In genomic region chr12:79522374-79522773, GRCm38 (mm10) we compare ENCODE assay signal across 14 mouse cellular contexts.
DNase-seq lines count a peak whose midpoint lies in the region; ATAC-seq and TF ChIP-seq lines count a peak whose summit lies in the region.
"Had no signal": no experiment of that assay in that cellular context is flagged by ENCODE, and none has a peak within 500 bp of the region (broad histone marks: within the 10 kb centered on the region; RNA-seq: fewer than 3 reads in every experiment).

No protein-coding gene starts in this region.

- no peak for TF ChIP-seq CTCF in cerebellum, adult 2 months (IDR thresholded peaks at IDR 0.05; ENCODE audit: borderline replicate concordance, insufficient read depth, low read depth, low read length)

- no peaks in the 10 kb centered on the region for H3K9me3 ChIP-seq in kidney, embryonic 16.5 days (ENCODE audit: low read length)
- no peaks in the 10 kb centered on the region for H3K9me3 ChIP-seq in embryonic facial prominence, embryonic 14.5 days (ENCODE audit: control insufficient read depth, low read length)
- no peaks in the 10 kb centered on the region for H3K9me3 ChIP-seq in limb, embryonic 10.5 days (replicated peaks)
- H3K9me3 ChIP-seq: midbrain, embryonic 12.5 days had no signal

- H3K36me3 ChIP-seq in kidney, embryonic 16.5 days (ENCODE audit: insufficient read depth, low read length): no peaks in the 10 kb centered on the region
- no peaks in the 10 kb centered on the region for H3K36me3 ChIP-seq in embryonic facial prominence, embryonic 14.5 days (ENCODE audit: control insufficient read depth, insufficient read depth, low read length)
- no peaks in the 10 kb centered on the region for H3K36me3 ChIP-seq in limb, embryonic 10.5 days
- H3K36me3 ChIP-seq: midbrain, embryonic 12.5 days had no signal

- no peaks in the 10 kb centered on the region for H3K27me3 ChIP-seq in kidney, embryonic 16.5 days (ENCODE audit: insufficient read depth, low read length)
- H3K27me3 ChIP-seq in embryonic facial prominence, embryonic 14.5 days (replicated peaks; ENCODE audit: control insufficient read depth, insufficient read depth, low read length): no peaks in the 10 kb centered on the region
- H3K27me3 ChIP-seq in limb, embryonic 10.5 days (ENCODE audit: low read depth, poor library complexity, severe bottlenecking): no peaks in the 10 kb centered on the region
- no peaks in the 10 kb centered on the region for H3K27me3 ChIP-seq in cerebellum, adult 2 months (ENCODE audit: control insufficient read depth, insufficient read depth, low read length)

- no peak for ATAC-seq in kidney, embryonic 16.5 days (ENCODE audit: low FRiP score, low TSS enrichment)
- no peak for ATAC-seq in embryonic facial prominence, embryonic 14.5 days (ENCODE audit: low read depth)
- ATAC-seq: inflammation-experienced regulatory T-cells, adult 6 months had no signal

- no peak for TF ChIP-seq POLR2A in cerebellum, adult 2 months (IDR thresholded peaks at IDR 0.05; ENCODE audit: borderline replicate concordance, insufficient read depth, low read length)

- WGBS in kidney, embryonic 16.5 days: 16% methylated on average over 1 of the region's 1 CpGs
- 24% methylated on average over 1 of the region's 1 CpGs for WGBS in embryonic facial prominence, embryonic 14.5 days
- WGBS in limb, embryonic 10.5 days: 3% methylated on average over 1 of the region's 1 CpGs
- 57% methylated on average over 1 of the region's 1 CpGs for WGBS in cerebellum, adult 2 months

- H3K27ac ChIP-seq in kidney, embryonic 16.5 days (ENCODE audit: low read length): peak overlapping the region; percentile 50; the same call in 1 of the 2 replicates
- peak overlapping the region; percentile 13 for H3K27ac ChIP-seq in embryonic facial prominence, embryonic 14.5 days (replicated peaks; ENCODE audit: low read depth, low read length)
- H3K27ac ChIP-seq in limb, embryonic 10.5 days: peak overlapping the region; percentile 58; the same call in 1 of the 2 replicates
- no peak overlapping the region for H3K27ac ChIP-seq in cerebellum, adult 2 months (ENCODE audit: insufficient read depth, low read length)
- H3K27ac ChIP-seq: midbrain, embryonic 12.5 days had no signal

- H3K4me1 ChIP-seq in kidney, embryonic 16.5 days (ENCODE audit: insufficient read depth, low read length): peaks cover 26% of the 10 kb centered on the region; the same call in 1 of the 2 replicates
- H3K4me1 ChIP-seq in embryonic facial prominence, embryonic 14.5 days (ENCODE audit: control insufficient read depth, insufficient read depth, low read length): peaks cover 8% of the 10 kb centered on the region; the same call in 1 of the 2 replicates
- H3K4me1 ChIP-seq in limb, embryonic 10.5 days: peaks cover 24% of the 10 kb centered on the region
- no peaks in the 10 kb centered on the region for H3K4me1 ChIP-seq in cerebellum, adult 2 months (ENCODE audit: control insufficient read depth, insufficient read depth, low read length)
- H3K4me1 ChIP-seq: midbrain, embryonic 12.5 days had no signal

- H3K9ac ChIP-seq in kidney, embryonic 16.5 days (replicated peaks; ENCODE audit: low read length): no peak overlapping the region; the same call in 1 of the 2 replicates
- no peak overlapping the region for H3K9ac ChIP-seq in embryonic facial prominence, embryonic 14.5 days (ENCODE audit: low read depth, low read length)
- H3K9ac ChIP-seq: midbrain, embryonic 12.5 days had no signal

- DNase-seq in kidney, postnatal 4 days: no peak
- DNase-seq in brain, adult 2 months (ENCODE audit: low read depth, low spot score): peak; percentile 17
- DNase-seq in embryonic facial prominence, embryonic 14.5 days (ENCODE audit: low spot score): peak; percentile 32
- DNase-seq in limb, embryonic 10.5 days (ENCODE audit: low spot score): no peak
- no peak for DNase-seq in cerebellum, adult 2 months
- no peak for DNase-seq in right cerebral cortex, postnatal 25 days
- DNase-seq: cerebellum, adult 18-20 months; heart, postnatal 14 days; lung, postnatal 10 days; right cerebral cortex, postnatal 4 days; thymus, postnatal 14 days had no signal

- H3K4me3 ChIP-seq in kidney, embryonic 16.5 days (ENCODE audit: low read length): no peak overlapping the region
- H3K4me3 ChIP-seq in embryonic facial prominence, embryonic 14.5 days (ENCODE audit: low read depth, low read length): no peak overlapping the region
- no peak overlapping the region for H3K4me3 ChIP-seq in limb, embryonic 10.5 days
- H3K4me3 ChIP-seq in cerebellum, adult 2 months (replicated peaks; ENCODE audit: insufficient read depth, low read depth, low read length): no peak overlapping the region
- H3K4me3 ChIP-seq: midbrain, embryonic 12.5 days had no signal

- no peak overlapping the region for H3K4me2 ChIP-seq in kidney, embryonic 16.5 days (replicated peaks; ENCODE audit: low read depth, low read length)
- H3K4me2 ChIP-seq in embryonic facial prominence, embryonic 14.5 days (ENCODE audit: low read depth, low read length): no peak overlapping the region
- H3K4me2 ChIP-seq: midbrain, embryonic 12.5 days had no signal

Comparison
In these comparisons a context has a peak if more than half of its experiments do, and no peak if none do; other contexts are left out.
1. DNase-seq: peak in brain, adult 2 months (single experiment) and embryonic facial prominence, embryonic 14.5 days (single experiment); none in kidney, postnatal 4 days (0 of 2), limb, embryonic 10.5 days (single experiment), cerebellum, adult 2 months (0 of 2) and right cerebral cortex, postnatal 25 days (single experiment).